Mouse (Mus musculus) cerebellum, postnatal 10 days (tissue): Measurements from ENCODE around the gene Ttc3.

Experiments
- DNase-seq, 2 experiments: peaks; one replicate each; pipeline ENCODE4 v3.0.0; 2021; ENCODE audit warnings: mixed read lengths in 2 of 2

Ttc3 gene

DNA sequence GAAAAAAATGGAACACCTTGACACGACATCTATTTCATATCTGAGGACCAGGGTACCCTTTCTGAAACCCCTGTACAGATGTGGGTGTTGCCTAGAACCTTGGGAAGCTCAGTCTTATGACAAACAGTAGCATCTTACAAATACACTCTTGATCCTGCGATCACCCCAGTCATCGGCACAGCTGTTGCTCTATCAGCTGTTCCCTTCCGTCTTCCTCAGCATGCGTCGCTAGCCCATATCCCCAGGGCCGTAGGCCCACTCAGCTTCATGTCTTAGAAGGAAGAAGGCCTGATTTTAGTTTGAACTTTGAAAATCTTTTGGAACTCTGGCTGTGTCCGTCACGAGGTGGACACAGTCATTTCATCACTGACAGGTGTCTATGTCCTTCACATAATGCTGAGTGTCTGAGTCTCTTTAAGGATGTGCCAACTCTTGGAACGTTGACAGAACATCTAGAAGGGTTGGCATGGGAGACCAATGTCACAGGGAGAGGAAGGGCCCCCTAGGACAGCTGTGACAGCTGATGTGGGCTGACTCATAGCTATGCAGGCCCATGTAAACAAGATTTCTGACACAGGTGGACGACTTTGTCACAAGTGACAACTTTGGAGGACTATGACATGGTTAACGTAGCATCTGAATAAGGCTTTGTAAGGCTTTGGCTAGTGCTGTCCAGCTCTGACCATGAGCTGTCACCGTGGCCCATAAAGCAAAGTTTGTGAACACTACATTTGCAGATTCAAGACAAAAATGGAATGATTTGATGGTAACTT lies 9.7 kb upstream of the Ttc3 start:
- no peak for DNase-seq

DNA sequence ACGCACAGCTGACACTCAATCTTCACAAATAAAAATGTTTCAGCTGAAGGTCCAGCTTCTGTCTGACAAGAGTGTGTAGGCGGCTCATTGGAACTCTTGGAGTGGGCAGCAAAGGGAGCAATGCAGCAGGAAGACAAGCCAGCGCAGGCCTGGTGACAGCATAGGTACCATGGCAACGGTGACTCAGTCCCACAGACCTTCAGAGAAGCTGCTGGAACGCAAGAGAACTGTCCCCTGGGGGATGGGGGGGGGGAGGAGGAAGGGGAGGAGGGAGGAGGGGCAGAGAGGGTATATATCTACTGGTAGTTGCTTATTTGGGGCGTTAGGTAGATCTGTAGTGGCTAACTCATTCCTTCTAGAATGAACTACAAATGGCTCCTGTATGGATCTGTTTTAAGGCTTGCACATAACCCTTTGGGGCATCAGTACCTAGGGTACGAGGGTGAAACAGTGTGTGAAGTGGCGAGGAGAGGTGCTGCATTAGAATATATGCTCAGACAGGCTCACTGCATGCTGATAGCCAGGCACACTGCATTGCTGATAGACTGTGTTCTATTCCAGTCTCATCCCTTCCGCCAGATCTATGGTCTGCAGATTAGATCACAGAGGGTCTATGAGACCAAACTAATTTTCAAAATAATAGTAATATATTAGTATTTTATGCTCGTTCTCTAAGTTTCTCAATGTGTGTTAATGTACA lies 8.1 kb upstream of the Ttc3 start:
- DNase-seq = peak; percentile 66 to 71

DNA sequence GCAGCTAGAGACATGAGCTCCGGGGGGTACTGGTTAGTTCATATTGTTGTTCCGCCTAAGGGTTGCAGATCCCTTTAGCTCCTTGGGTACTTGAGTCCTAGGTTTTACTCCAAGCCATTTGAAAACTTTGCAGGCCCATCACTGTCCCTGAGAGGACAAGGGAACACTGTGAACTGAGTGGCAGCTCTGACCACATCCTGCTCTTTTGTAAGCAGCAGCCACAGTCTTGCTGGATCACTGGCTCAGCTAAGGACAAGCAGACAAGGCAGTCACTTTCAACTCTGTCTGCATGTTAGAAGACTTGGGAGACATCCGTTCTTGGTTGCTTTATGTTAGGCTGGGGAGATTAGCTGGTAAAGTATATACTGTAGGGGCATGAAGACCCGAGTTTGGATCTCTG lies 6.6 kb upstream of the Ttc3 start:
- no peak for DNase-seq

DNA sequence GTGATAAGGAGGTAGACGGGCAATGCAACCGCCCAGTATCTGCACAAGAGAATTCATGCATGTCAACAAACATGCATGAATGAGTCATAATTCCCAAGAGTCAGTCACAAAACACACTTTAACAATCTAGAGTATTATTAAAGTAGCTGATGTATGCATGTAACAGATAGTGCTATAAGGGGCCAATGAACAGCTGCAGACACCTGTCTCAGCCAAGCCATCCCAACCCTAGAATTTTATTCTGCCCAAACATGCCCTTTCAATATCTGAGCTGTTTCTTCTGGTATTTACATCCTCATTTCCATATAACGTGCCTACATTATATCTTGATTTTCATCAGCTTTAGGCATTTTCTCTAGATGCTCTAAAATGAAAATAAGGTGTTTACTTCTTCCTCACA lies 5.0 kb upstream of the Ttc3 start:
- DNase-seq = no peak

DNA sequence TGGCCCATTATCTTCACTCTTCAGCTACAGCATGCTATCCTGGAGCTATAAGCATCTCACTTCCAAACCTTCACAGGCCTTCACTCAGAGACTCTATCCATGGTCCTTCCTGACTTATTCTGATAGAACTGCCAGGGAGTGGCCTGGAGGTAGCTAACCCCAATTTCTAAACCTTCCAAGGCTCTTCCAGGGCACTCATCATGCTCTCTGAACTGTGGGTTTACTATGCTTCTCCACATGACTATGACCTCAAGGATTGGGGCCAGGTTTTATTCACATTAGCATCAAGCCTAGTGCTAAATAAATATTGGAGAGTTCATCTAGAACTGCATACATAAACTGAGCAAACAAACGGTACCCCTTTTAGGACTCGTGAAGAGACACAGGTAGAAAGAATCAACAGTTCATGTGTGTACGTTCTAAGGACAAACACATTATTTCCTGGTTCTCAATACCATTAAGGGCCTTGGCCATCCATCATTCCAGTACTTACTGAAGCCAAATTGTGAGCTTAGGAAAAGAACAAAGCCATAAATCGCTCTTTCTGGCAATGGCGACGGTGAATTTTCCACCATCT lies 734 bp upstream of the Ttc3 start:
- no peak for DNase-seq

DNA sequence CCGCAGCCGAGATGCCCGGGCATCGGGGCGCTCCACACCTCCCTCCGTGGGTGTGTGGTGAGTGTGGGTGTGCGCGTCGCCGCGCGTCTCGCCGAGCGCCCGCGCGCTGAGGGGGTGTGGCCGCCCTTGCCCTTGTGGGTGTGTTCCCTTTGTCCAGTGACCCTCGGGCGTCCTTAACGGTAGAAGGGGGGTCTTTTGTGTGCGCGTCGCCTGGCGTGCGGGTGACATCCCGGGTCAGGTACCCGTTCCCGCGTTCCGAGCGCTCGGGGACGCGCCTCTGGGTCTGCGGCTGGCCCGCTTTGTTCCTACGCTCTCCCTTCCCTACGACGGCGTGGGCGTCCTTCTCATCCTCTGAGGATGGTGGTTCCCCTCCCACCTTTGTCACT lies 490 bp downstream of the Ttc3 start:
- DNase-seq = peak; percentile 87 to 89

DNA sequence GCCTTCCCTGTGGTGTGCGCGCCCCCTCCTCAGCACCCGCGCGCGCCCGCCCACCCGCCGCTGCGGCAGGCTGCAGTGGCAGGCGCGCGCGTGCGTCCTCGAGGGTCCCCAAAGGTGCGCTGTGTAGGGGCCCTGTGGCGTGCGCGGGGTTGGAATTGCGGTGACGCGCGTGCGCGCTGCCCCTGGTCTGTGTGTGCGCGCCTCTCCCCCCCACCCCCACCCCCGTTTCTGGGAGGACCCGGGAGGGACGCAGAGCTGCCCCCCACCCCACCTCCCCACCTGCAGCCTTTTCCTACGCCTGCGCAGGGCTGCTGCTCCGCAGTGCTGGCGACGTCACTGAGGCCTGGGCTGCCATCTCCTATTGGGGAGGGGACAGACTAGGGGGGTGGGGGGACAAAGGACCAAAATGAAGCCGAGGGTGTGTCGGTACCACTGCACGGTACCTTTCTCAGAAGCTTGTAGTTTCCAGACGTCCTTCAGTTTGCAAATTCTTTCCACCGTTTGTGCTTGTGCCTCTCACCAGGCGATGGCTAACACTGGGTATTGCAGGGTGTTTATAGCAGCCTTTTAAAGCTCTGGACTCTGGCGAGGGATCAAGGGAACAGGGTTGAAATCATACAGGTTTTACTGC lies 998 bp downstream of the Ttc3 start, which contains the start of gene Pigp:
Gene Pigp (minus strand): TSS at position 542 of the 631 bp plus-strand sequence.
- peak; percentile 91 to 92 for DNase-seq

DNA sequence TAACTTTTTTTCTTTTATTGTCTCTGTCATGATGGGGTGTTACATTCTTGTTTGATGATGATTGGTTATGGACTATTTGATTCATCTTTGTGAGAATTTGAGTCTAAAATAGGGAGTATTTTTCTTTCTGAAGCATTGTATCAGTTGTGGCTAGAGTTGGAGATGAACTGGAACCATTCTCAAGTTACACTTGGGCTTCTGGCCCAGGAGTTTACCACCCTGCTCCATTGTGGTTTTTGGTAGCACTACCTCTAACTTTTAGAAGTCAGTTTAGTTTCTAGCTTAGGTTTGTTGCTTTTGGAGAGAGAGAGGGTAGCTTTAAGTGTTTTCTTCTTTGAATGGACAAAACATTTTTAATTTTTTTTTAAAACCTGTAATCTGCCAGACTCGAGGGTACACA lies 9.0 kb downstream of the Ttc3 start:
- DNase-seq = no peak

DNA sequence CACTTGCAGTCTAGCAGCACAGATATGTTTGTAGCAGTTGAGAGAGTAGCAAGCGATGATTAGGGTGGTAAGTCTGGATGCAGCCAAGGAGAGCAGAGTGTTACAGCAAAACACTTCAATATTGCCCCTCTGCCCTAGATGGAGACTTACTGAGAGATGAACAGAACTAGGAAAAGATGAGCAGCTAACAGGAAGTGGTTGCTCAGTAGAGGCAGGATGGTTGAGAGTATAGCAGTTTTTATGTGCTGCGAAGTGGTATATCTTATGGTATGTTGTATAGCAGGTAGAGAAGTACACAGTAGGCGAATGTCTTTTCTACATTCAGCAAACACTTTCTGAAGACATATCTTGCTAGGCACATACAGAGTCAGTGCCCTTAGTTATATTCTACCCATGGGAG lies 12.9 kb downstream of the Ttc3 start:
- no peak for DNase-seq

DNA sequence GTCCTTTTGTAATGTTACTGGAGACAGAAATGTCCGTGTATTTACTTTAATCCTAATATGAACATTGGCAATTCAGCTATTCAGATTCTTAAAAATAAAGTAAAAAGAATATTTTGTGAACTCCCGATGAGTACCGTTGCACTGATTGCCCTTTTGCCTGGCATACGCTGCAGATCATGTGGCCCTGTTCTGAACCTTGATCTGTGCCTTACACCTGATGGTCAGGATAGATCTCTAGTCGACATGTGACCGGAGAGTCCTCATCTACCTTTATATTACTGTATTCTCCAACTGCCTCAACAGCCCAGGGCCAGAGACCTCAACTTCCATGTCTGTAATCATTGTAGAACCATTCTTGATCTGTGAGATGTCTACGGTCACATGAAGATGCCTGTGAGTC lies 17.3 kb downstream of the Ttc3 start:
- DNase-seq = no peak

DNA sequence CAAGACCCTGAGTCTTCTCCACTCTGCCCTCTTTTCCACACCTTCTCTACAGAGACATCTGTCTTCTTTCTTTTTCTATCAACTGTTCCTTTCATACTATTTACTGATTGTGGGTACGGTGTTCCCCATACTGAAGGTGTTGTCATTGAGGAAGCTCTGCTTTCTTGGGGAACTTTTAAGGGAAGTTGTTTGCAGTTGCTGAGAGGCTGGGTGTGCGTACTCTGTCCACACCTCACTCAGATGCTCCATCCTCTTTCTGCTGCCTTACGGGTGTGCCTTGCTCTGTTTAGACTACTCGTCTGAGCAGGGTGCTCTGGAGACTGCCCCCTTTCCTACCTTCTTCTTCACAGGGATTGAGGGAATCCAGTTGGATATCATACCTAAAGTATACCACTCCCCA lies 21.9 kb downstream of the Ttc3 start:
- DNase-seq = no peak

DNA sequence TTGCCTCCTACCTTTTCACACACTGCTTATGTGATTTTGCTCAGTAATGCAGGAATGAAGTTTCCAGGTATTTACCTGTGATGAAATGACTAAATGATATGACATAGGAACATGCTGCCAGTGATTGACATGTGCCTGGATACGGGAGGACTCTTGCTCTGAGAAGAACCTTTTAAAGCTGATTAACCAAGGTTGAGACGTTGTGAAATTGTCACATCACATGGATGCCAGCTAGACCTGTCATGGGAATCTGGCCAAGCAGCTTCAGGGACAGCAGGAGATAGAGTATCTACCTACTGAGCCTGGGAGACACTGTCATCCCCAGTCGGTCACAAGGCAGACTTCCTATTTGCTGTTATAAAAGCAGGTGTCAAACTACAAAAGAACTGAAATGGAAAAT lies 24.6 kb downstream of the Ttc3 start:
- DNase-seq = peak; percentile 16 to 22

DNA sequence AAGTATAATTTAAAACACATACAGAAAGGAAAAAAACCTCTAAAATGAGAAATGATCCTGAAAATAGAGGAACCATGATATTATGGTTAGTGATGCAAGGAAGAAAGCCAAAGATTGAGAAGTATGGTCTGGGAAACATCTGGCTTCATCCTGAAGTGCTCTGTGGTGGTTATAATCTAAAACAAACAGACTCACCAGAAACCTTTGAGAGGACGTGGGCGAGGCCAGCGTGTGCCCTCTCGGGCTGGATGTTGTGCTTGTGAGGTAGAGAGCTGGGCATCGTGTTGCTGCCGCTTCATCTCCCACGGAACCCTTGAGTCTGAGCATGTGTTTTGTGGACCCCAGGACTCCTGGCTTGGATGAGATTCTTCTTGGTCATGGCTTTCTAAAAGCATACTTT lies 26.2 kb downstream of the Ttc3 start:
- no peak for DNase-seq

DNA sequence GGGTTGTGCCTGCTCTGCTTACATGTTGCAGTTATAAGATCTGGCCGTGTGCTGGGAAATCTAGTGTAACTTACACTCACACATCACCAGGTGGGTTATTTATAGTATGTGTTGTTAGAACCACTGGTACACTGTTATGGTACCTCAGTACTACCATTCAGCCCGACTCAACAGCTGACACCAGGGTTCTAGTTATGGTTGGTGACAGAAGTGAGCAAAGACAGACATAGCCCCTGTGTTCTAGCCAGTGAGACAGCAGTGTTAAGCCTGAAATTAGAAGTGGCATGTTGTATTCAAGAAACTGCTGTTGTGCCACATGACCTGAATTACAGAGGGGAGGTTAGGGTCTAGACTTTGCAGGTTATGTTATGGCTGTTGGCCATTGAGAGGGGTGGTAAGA lies 28.7 kb downstream of the Ttc3 start:
- no peak for DNase-seq

DNA sequence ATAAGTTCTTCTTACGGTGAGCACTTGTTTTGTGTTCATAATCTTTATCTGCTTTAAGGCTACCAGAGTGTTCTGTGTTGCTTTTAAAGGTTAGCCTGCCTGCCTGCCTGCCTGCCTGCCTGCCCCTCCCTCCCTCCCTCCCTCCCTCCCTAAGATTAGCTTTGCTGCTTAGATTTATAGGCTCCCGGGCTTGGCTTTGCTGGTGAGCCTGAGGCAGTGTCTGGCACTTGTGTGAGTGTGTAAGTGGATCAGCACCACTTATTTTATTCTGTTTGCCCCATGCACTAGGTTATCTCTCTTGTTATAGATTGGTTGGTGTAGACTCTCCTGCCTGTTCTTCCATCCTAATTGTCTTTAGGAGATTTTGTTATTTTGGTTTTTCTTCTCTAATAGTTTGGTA lies 31.2 kb downstream of the Ttc3 start:
- no peak for DNase-seq

DNA sequence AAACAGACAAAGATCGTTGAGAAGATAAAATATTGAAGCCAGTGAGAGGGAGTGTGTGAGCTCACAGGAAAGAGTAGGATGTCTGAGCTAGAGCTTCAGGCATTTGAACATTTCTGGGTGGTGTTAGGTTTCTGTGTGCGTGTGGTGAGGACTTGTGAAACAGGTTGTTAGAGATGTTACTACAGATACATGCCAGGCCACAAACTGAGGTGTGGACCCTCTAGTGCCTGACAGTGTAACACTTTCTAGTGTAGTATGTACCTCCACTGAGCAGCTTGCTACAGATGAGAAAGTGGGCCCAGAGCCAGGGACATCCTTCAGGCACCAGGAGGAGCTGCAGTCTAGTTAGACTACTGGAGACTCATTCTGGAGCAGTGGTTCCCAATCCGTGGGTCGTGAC lies 31.8 kb downstream of the Ttc3 start:
- peak; percentile 66 to 69 for DNase-seq

DNA sequence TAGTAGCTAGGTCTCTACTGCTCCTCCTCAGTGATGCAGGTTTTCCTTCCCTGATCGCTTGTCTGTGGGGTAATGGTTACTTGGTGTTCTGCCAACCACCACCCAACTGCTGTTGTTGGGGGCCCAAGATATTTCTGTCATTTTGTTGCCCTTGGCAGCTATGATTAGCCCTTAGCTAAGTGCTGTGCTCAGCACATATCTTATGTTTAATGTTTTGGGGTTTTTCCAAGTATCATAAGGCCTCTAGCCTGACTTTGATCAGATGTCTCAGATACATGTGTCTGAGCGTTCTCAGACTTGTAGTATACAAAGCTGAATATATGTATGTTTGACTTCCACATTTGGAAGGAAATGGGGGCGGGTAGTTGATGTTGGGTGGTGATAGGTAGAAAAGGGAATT lies 40.9 kb downstream of the Ttc3 start:
- no peak for DNase-seq

DNA sequence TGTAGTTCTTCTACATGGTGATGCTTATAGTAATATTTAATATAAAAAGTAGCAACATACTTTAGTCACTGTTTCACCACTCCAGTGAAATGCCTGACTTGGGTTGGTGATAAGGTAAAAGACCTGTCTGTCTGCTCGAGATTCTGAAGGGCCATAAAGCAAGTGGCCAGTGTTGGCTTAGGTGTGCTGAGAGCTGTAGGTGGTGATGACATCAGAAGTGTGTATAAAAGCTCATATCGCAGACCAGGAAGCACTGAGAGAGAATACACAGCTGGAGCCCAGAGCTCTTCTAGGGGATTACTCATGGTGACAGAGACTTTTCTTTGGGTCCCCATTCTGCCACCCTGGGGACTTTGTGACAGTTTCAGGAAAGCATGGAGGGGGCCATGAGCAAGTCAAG lies 41.8 kb downstream of the Ttc3 start:
- DNase-seq = no peak

DNA sequence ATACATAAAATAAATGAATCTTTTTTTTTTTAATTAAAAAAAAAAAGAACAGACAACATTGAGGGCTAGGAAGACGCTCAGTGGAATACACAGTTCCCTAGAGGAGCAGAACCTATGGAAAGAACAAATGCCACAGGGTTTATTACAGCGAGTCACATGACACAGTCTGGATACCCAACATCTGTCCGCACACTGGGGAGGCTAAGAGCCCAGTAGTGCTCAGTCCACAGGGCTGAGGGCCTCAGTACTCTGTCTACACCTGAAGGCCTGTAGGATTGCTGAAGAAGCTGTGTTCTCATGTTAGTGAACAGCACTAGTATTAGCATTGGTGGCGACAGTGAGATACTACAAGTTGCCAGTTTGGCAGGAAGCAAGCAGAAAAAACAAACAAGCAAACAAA lies 42.3 kb downstream of the Ttc3 start:
- peak in 1 of 2 experiments; percentile 10 for DNase-seq

DNA sequence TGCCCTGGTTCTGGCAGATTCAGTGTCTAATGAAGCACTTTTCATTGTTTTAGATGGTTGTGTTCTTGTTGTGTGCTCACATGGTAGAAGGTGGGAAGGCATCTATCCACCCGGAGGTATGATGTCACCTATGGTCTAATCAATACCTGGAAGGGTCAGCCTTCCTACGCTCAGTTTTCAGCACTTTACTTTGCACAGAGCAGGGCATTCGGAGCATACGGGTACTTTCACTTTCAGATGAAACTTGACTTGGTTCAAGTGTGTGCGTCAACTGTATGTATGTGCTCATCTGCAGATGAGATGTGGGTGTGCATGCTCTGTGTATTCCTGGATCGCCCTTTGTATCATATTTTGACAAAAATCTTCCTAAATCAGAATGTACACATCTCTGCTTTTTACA lies 43.7 kb downstream of the Ttc3 start:
- DNase-seq = no peak

DNA sequence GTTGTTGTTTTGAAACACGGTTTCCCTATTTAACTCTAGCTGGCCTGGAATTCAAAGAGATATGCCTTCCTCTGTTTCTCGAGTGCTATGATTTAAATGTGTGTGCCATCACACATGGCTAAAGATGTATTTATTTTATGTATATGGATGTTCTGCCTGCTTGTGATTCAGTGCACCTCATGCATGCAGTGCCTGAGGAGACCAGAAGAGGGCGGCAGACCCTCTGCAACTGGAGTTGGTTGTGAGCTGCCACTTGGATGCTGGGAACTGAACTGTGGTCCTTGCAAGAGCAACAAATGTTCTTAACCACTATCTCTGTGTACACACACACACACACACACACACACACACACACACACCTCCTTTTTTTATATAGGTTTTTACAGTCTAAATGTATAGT lies 50.1 kb downstream of the Ttc3 start:
- DNase-seq = peak; percentile 19

DNA sequence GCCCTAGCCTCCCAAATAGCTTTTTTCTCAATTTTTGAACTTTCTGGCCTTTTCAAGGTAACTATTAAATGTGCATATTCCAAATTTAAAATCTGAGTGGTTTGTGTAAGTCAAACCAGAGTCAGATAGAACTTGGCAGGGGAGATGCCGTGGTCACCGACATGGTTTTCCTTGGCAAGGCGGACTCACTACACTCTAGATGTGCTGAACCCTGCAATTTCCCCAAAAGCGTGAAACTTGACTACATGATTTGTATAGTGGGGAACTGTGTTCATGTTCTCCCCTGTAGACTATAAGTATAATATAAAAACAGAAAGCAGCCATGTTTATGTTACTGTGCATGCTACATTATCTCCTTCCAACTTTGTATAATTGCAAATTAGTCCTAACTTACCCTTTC lies 58.5 kb downstream of the Ttc3 start:
- DNase-seq = no peak

DNA sequence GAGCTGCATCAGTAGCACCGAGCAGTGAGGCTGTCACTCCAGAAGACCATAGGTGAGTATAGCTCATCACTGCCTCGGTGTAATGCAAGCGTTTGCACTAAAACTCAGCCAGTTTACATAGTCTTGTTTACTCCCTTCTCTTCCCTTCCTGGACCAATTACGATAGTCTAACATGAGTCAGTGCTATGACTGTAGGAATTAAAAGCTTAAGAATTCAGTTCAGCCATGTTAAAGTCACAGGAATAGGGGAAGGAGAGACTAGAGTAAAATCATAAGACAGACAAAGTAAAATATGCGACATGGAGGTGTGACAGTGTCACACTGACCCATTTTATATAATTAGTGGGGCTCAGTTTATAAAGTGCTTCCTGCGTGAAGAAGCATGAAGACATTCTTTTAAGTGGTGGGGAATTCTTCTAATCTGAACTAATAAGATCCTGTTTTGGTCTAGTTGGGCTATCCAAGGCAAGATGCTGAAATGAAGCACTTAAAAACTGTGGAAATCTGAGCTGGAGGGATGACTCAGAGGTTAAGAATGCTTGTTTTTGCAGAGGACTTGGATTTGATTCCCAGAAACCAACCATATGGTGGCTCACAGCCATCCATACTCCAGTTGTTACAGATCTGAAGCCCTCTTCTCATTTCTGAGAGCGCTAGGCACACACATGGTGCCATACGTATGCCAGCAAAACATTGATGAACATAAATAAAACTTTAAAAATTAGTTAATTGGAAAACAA lies 65.2 kb downstream of the Ttc3 start:
- no peak for DNase-seq
